Mouse (Mus musculus) cerebellum, adult 11 months (tissue): ENCODE data around the gene Srp68.

Experiments
- DNase-seq: peaks from one replicate; pipeline ENCODE4 v3.0.0; 2022

Srp68 gene

DNA sequence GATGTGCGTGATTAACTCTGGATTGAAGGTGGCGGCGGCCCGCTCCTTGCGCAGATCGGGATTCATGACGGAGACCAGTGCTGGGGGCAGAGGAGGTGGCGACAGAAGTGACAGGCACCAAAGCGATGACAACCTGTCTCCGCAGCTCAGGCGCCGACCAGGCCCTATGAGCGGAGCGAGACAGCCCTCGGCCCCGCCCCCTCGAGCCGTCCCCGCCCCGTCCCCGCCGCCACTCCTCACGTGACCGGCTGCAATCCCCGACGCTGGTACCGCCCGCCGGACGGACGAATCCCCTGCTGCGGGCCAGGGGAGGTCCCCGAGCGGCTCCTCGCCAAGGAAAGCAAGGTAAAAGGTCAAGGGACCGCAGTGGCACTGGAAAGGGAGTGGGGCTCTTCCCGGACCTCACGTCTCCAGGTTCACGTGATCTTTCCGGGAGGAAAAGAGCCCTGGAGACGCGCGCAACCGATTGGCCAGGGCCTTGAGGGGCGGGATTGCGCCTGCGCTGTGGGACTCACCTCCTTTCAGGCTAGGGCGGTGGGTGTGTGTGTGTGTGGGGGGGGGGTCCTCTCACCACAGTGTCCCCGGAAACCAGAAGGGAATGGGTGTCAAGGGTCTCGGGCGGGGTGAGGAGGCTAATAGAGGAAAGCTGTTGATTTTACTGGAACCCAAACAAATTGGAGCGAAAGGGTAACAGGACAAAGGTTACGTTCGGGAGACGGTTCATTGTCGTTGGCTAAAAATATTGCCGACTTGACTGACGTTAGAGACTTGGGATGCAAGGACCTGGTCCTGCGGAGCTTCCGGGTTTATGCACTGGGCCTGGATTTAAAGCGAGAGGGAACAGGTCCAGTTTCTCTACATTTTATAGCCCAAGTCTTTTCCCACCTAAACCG is 75.1 kb downstream of the Srp68 start, which contains the start of the genes Ten1 and Acox1:
TSS of gene Ten1 (plus strand) at position 217 of the 893 bp plus-strand sequence.
TSS of gene Acox1 (minus strand) at position 407 of the 893 bp plus-strand sequence.
- DNase-seq, result peak; percentile 96

DNA sequence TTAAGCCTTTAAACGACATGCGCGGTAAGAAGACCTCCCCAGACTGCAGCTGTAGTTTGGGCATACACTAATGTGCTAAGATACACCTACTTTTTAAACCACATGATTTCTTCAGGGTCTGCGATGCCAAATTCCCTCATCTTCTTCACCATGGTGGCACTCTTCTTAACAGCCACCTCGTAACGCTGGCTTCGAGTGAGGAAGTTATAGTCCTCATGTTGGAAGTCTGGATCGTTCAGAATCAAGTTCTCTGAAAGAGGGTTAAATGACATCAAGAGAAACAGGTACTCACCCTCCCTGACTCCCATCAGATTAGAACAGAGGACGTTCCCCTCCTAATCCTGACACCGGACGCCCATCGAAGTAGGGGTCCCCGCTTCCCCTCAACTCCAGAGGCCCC is 75.9 kb downstream of the Srp68 start:
- DNase-seq, result no peak

DNA sequence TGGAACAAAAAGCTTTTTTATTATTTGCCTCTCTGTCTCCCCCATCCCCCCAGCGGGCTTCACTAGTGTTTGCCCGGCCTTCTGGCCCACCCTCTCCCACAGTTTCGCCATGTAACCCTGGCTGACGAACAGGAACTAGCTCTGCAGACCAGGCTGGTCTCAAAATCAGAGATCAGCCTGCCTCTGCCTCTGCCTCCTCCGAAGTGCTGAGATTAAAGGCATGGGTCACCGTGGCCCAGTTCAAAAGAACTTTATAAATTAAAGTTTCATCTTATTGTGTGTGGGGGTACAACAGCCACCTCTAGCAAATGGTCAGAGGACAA is 76.5 kb downstream of the Srp68 start:
- no peak for DNase-seq

DNA sequence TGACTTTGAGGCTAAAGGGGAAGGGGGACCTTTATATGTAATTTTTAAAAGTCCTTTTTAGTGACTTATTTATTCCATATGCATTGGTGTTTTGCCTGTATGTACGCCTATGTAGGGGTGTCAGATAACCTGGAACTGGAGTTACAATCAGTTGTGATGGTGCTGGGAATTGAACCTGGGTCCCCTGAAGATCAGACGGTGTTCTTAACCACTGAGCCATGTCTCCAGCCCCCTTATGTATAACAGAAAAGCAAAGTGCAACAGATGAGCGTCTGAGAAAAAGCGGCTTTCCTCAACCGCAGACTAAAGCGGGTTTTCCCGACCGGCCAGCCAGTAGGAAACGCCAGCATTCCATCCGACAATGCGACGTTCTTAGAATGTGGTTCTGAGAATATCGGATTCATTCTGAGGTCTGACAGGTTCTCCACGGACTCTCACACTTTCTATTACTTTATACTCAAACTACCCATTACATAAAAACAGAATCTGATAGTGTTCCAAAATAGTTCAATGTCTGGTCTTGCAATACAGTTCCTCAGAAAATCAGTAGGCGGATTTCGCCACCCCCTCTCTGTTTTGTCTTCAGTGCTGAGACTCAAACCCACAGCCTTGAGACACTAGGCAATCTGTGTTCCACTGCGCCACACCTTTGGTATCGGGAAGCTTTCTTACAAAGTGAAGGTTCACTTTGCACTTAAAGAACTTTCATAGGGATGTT is 77.0 kb downstream of the Srp68 start:
- DNase-seq, result no peak

DNA sequence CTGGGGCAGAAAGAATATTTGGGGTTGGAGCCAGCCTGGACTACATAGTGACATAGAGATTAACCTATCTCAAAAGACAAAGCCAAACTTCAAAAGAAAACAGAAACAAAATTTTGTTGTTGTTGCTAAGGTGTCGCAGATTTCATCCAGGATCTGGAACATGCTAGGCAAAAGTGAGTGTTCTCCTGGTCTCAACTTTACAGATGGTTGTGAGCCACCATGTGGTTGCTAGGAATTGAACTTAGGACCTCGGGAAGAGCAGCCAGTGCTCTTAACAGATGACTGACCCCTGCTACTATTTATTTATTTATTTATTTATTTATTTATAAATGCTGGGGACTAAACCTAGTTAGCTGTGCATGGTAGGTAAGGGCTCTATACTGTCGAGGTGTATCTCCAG is 77.7 kb downstream of the Srp68 start:
- DNase-seq, result no peak

DNA sequence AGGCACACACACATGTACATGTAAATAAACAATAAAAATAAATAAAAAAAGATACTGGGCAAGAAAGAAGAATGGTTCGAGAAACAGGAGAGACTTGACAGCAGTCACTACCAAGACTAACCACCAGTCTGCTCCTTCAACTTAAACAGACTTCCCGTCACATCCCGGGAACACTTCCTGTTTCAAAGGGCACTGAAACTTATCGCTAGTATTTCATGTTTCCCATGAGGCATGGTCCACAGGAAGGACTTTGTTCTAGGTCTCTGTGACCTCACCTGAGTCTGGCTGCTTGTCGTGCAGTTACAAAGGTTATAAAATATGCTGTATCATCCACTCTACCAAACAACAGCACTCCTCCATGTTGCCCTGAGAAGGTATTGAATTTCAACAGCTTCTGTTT is 78.8 kb downstream of the Srp68 start:
- DNase-seq, result no peak
